Mouse (Mus musculus) midbrain, embryonic 15.5 days (tissue): ENCODE measurements around the gene Hsbp1. TPM values are rescaled to one million over a fixed set of nuclear protein-coding genes. Genes with fewer than 3 reads are reported as not detected.
"Not testable (repeated sequence)": the region's sequence is repeated elsewhere in the genome, so short reads cannot be mapped to it uniquely, and the experiment has no call there.

Source experiments
- ATAC-seq: fragments of 200-750 bp; cut with Nextera tagmentation; replicated peaks from 2 replicates; pipeline ENCODE4 v1.8.0; 2017; ENCODE audit warnings: moderate TSS enrichment
- H3K27ac ChIP-seq: fragments of 300-500 bp; sonication (generic); 2 replicates; pipeline ENCODE4 v1.5.1; 2015; ENCODE audit warnings: mild to moderate bottlenecking, inconsistent platforms
- H3K27me3 ChIP-seq: fragments of 300-500 bp; sonication (generic); replicated peaks from 2 replicates; pipeline ENCODE4 v1.6.1; 2015; ENCODE audit warnings: inconsistent platforms
- H3K36me3 ChIP-seq: fragments of 300-500 bp; sonication (generic); replicated peaks from 2 replicates; pipeline ENCODE4 v1.6.1; 2015; ENCODE audit warnings: inconsistent platforms
- H3K4me1 ChIP-seq: fragments of 300-500 bp; sonication (generic); 2 replicates; pipeline ENCODE4 v1.6.1; 2015; ENCODE audit warnings: inconsistent platforms
- H3K4me2 ChIP-seq: fragments of 300-500 bp; sonication (generic); 2 replicates; pipeline ENCODE4 v1.6.1; 2015; ENCODE audit warnings: inconsistent platforms, mild to moderate bottlenecking, moderate library complexity
- H3K4me3 ChIP-seq: fragments of 300-500 bp; sonication (generic); 2 replicates; pipeline ENCODE4 v1.5.1; 2015; ENCODE audit warnings: mild to moderate bottlenecking, inconsistent platforms
- H3K9ac ChIP-seq: fragments of 300-500 bp; sonication (generic); 2 replicates; pipeline ENCODE4 v1.6.1; 2015; ENCODE audit warnings: mild to moderate bottlenecking, inconsistent platforms
- H3K9me3 ChIP-seq: fragments of 300-500 bp; sonication (generic); 2 replicates; pipeline ENCODE4 v1.6.1; 2016; ENCODE audit warnings: inconsistent platforms
- WGBS: fragments of 180-500 bp; shearing (Covaris S2); methylation state at CpG from one replicate; pipeline ENCODE4 v1.1.7; 2015; ENCODE audit warnings: mixed read lengths; 5-methylcytosine and 5-hydroxymethylcytosine counted together
- polyA plus RNA-seq: library from polyadenylated mRNA; unstranded; fragments of >200 nt; fragmentation: Nextera tagmentation; extraction: Ambion mirVana; gene quantifications from 2 replicates; pipeline ENCODE4 v1.2.1, GENCODE M21; 2015

Gene Hsbp1
- polyA plus RNA-seq: 773 and 776 TPM in 2 replicates

DNA sequence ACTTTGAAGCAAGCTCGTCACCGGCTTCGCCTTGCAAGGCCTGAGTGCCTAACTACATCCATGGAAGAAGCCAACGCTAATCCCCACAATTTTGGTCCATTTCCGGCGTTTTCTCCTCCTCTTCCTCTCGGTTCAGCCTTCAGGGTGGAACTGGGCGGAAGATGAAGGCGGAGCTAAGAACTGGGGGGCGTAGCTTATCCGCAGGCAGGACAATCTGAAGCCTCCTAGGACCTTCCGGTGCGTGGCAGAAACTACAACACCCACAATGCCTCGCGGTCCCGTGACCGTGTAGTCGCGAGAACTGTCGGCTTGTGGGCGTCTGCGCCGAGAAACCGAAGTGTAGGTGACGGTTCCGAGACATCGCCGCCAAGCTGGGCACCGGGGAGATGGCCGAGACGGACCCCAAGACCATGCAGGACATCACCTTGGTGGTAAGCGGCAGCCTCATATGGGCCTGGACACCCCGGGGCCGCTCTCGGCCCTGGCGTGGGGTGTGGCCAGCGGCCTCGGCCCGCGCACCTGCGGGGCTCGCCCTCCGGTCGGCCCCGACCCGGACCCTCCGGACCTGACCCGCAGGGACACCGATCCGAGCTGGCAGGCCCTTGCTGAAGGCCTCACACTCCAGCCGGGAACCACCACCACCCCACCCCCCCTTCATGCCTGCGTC, at the start of gene Hsbp1:
Gene Hsbp1, plus strand, starts transcription at position 299 of the 667 bp plus-strand sequence.
- 1% methylated on average over 52 of the region's 52 CpGs for WGBS
- H3K4me2 ChIP-seq: peak within 1 kb of the TSS; percentile 62
- peak within 1 kb of the TSS; percentile 80 for H3K27ac ChIP-seq
- peak within 1 kb of the TSS; percentile 99 for H3K9ac ChIP-seq
- peaks cover 8% of the 10 kb centered on the region for H3K4me1 ChIP-seq
- peak within 1 kb of the TSS; percentile 92 for H3K4me3 ChIP-seq
- H3K9me3 ChIP-seq: no peaks in the 10 kb centered on the region
- ATAC-seq: peak; percentile 99
- H3K36me3 ChIP-seq: peaks cover 22% of the 10 kb centered on the region
- H3K27me3 ChIP-seq: no peaks in the 10 kb centered on the region

DNA sequence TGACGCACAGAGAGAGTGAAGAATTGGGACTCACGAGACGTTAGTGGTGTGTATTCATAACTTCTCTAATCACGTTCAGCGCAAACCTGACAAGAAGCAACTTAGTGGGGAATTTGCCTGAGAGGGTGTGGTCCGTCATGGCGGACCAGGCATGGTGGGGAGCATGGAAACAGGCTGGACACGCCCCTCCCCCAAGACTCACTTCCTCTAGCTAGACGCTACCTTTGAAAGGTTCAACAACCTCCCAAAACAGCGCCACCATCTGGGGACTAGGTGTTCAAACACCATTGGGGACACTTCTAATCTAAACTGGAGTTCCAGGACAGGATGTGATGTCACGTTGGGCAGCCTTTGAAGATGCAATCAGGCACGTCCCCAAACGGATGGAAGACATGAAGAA, 48.8 kb upstream of the Hsbp1 start:
- Histone ChIP-seq H3K9ac (no peak overlapping the region), H3K9me3 (no peaks in the 10 kb centered on the region), H3K4me1 (no peaks in the 10 kb centered on the region), H3K27ac (no peak overlapping the region), H3K36me3 (no peaks in the 10 kb centered on the region), H3K4me3 (no peak overlapping the region), H3K4me2 (no peak overlapping the region), H3K27me3 (no peaks in the 10 kb centered on the region)
- 84% methylated on average over 13 of the region's 13 CpGs for WGBS
- no peak for ATAC-seq

DNA sequence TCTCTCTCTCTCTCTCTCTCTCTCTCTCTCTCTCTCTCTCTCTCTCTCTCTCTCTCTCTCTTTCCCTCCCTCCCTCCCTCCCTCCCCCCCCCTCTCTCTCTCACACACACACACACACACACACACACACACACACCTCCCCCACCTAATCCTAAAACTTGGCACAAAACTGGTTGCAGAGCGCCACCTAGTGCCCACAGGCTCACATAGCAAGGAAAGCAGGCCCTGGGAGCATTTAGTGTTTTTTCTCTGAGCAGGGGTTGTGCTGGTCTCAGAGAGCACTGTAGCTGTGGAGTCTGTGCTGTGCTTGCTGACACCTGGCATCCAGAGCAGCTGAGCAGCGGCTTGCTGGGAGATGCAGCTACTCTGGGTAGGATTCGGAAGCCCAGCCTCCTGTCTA, 46.5 kb upstream of the Hsbp1 start:
- not testable (repeated sequence) for H3K27me3 ChIP-seq, H3K9ac ChIP-seq, H3K36me3 ChIP-seq, H3K4me1 ChIP-seq, ATAC-seq, H3K4me2 ChIP-seq, H3K27ac ChIP-seq, H3K4me3 ChIP-seq, H3K9me3 ChIP-seq
- WGBS: 32% methylated on average over 3 of the region's 3 CpGs

GRCm38 (mm10) chr8:119300335-119300734, 44.0 kb upstream of the Hsbp1 start:
- Histone ChIP-seq H3K4me1 (no peaks in the 10 kb centered on the region), H3K4me2 (no peak overlapping the region), H3K27ac (no peak overlapping the region), H3K27me3 (no peaks in the 10 kb centered on the region), H3K36me3 (no peaks in the 10 kb centered on the region), H3K9ac (no peak overlapping the region), H3K4me3 (no peak overlapping the region), H3K9me3 (no peaks in the 10 kb centered on the region)
- 91% methylated on average over 5 of the region's 5 CpGs for WGBS
- no peak for ATAC-seq

GRCm38 (mm10) chr8:119304196-119304595, 40.1 kb upstream of the Hsbp1 start:
- ATAC-seq: no peak
- no peaks in the 10 kb centered on the region for H3K27me3 ChIP-seq
- no peak overlapping the region for H3K27ac ChIP-seq
- no peak overlapping the region for H3K4me2 ChIP-seq
- no peak overlapping the region for H3K4me3 ChIP-seq
- no peak overlapping the region for H3K9ac ChIP-seq
- no peaks in the 10 kb centered on the region for H3K9me3 ChIP-seq
- 75% methylated on average over 8 of the region's 8 CpGs for WGBS
- no peaks in the 10 kb centered on the region for H3K4me1 ChIP-seq
- H3K36me3 ChIP-seq: no peaks in the 10 kb centered on the region

- WGBS: 31% methylated on average over 3 of the region's 3 CpGs
- no peak for ATAC-seq
Observed at GRCm38 (mm10) chr8:119311412-119311811, 32.9 kb upstream of the Hsbp1 start.

GRCm38 (mm10) chr8:119323215-119323614, 21.1 kb upstream of the Hsbp1 start:
- H3K27me3 ChIP-seq: no peaks in the 10 kb centered on the region
- 47% methylated on average over 6 of the region's 6 CpGs for WGBS
- no peak overlapping the region for H3K9ac ChIP-seq
- no peaks in the 10 kb centered on the region for H3K9me3 ChIP-seq
- H3K4me2 ChIP-seq: no peak overlapping the region
- H3K36me3 ChIP-seq: no peaks in the 10 kb centered on the region
- H3K27ac ChIP-seq: peak overlapping the region; percentile 47; the same call in 1 of the 2 replicates
- 0 out of 2 replicates have a peak, but pooled peaks cover 2% of the 10 kb centered on the region for H3K4me1 ChIP-seq
- H3K4me3 ChIP-seq: no peak overlapping the region
- no peak for ATAC-seq

More at GRCm38 (mm10) chr8:119311412-119311811, 32.9 kb upstream of the Hsbp1 start:
- Histone ChIP-seq H3K4me1 (no peaks in the 10 kb centered on the region), H3K9me3 (no peaks in the 10 kb centered on the region), H3K27me3 (no peaks in the 10 kb centered on the region), H3K4me2 (no peak overlapping the region), H3K9ac (no peak overlapping the region), H3K36me3 (no peaks in the 10 kb centered on the region), H3K4me3 (no peak overlapping the region), H3K27ac (no peak overlapping the region)

DNA sequence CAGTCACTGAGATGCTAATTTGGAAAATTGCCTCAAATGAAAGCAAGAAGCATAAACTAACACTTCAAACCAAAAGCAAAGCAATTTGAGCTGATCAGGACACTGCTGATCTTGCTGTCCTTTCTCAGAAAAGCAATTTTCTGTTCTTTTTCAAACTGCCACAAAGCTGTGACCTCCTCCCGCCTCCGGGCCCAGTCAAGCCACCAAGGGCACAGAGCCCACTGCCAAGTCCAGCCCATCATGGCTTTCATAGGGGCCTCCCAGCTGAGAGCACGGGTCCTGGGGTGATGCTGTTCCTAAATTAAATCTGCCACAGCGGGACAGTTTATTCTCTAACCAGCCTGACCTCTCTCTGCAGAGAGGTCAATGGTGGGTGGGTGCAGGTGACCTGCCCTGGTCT, 4.7 kb upstream of the Hsbp1 start:
- H3K36me3 ChIP-seq: no peaks in the 10 kb centered on the region
- 0 out of 2 replicates have a peak, but pooled peaks cover 3% of the 10 kb centered on the region for H3K9me3 ChIP-seq
- H3K27ac ChIP-seq: no peak overlapping the region
- no peaks in the 10 kb centered on the region for H3K4me1 ChIP-seq
- no peak overlapping the region for H3K4me3 ChIP-seq
- 80% methylated on average over 4 of the region's 4 CpGs for whole genome bisulfite sequencing
- H3K4me2 ChIP-seq: no peak overlapping the region
- no peak for ATAC-seq
- H3K27me3 ChIP-seq: no peaks in the 10 kb centered on the region
- no peak overlapping the region for H3K9ac ChIP-seq

DNA sequence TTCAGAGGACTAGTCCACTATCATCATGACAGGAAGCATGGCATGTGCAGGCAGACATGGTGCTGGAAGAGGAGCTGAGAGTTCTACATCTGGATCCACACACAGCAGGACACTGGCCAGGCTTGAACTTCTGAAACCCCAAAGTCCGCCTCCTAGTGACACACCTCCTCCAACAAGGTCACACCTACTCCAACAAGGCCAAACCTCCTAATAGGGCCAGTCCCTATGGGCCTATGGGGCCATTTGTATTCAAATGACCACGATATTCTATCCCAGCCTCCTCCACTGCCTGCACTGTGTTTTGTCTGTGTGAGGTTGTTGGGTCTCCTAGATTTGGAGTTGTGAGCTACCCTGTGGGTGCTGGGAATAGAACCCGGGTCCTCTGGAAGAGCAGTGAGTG, 682 bp upstream of the Hsbp1 start:
- Histone ChIP-seq H3K9me3 (no peaks in the 10 kb centered on the region), H3K9ac (no peak overlapping the region), H3K36me3 (peaks cover 16% of the 10 kb centered on the region), H3K27ac (peak overlapping the region; percentile 66), H3K4me3 (0 out of 2 replicates have a peak overlapping the region, but pooled peaks have one; percentile 92), H3K4me2 (peak overlapping the region; percentile 62), H3K27me3 (no peaks in the 10 kb centered on the region), H3K4me1 (peaks cover 8% of the 10 kb centered on the region)
- peak; percentile 19 for ATAC-seq
- 89% methylated on average over 3 of the region's 3 CpGs for WGBS

DNA sequence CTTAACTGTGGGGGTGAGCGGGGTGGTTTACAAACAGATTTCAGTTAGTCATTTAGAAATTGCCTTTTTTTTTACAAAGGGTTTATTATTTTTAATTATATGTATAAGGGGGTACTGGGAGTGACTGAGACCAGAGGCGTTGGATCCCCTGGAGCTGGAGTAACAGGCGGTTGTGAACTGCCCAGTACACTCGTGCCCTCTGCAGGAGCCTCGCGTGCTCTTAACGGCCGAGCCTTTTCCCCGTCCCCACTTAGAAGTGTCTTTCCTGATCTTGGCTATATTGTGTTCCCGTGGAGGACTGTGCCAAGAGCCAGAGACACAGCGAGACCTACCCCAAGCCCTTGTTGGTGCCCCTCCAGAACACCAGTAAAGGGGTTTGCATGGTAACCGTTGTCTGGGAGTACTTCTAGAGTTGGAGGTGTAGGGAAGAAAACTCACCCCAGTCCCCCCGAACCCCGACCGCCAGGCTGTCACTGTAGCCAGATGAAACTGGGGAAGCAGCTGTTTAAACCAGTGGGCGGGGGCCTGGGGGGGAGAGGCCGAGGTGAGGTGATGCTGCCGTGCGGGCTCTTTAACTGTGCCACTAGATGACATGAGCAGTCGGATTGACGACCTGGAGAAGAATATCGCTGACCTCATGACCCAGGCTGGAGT, 868 bp downstream of the Hsbp1 start:
- Histone ChIP-seq H3K4me1 (peaks cover 8% of the 10 kb centered on the region), H3K27ac (no peak overlapping the region), H3K4me3 (peak overlapping the region; percentile 92), H3K9me3 (no peaks in the 10 kb centered on the region), H3K27me3 (no peaks in the 10 kb centered on the region), H3K4me2 (peak overlapping the region; percentile 62), H3K36me3 (peaks cover 22% of the 10 kb centered on the region), H3K9ac (peak overlapping the region; percentile 99)
- WGBS: 58% methylated on average over 22 of the region's 22 CpGs
- 0 out of 2 replicates have a peak, but pooled peaks have one; percentile 22 for ATAC-seq

GRCm38 (mm10) chr8:119345683-119346075, 1.4 kb downstream of the Hsbp1 start:
- 88% methylated on average over 15 of the region's 15 CpGs for WGBS
- H3K27me3 ChIP-seq: no peaks in the 10 kb centered on the region
- H3K36me3 ChIP-seq: peaks cover 22% of the 10 kb centered on the region
- H3K4me2 ChIP-seq: peak overlapping the region; percentile 62
- H3K4me3 ChIP-seq: peak overlapping the region; percentile 92
- H3K4me1 ChIP-seq: peaks cover 8% of the 10 kb centered on the region
- H3K9ac ChIP-seq: no peak overlapping the region
- no peak overlapping the region for H3K27ac ChIP-seq
- H3K9me3 ChIP-seq: no peaks in the 10 kb centered on the region
- no peak for ATAC-seq

DNA sequence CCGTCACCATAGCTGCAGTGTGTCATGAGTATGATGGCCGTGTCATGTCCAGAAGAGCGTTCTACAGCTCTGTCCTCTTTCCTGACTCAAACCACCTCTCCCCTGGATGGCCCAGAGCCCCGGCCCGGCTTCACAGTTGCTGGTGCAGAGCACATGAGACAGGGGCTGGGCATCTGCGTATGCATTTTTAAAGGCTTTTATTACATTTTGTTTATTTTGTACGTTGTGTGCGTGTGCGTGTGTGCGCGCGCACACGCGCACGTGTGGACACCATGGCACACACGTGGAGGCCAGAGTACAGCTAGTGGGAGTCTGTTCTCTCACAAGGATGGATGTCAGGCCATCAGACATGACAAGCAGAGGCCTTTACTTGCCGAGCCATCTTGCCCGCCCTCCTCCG, 7.4 kb downstream of the Hsbp1 start:
- ATAC-seq: no peak
- no peak overlapping the region for H3K27ac ChIP-seq

More for the DNA sequence above, 7.4 kb downstream of the Hsbp1 start:
- Histone ChIP-seq H3K36me3 (peaks cover 22% of the 10 kb centered on the region), H3K27me3 (no peaks in the 10 kb centered on the region), H3K9ac (no peak overlapping the region), H3K4me2 (no peak overlapping the region), H3K9me3 (no peaks in the 10 kb centered on the region), H3K4me3 (no peak overlapping the region), H3K4me1 (no peaks in the 10 kb centered on the region)
- 90% methylated on average over 19 of the region's 19 CpGs for WGBS
